Mouse (Mus musculus): ENCODE results near the gene Large1. TPM values are rescaled to one million over a fixed set of nuclear protein-coding genes. Genes with fewer than 3 reads are reported as not detected.
"Not testable (repeated sequence)": the region's sequence is repeated elsewhere in the genome, so short reads cannot be mapped to it uniquely, and the experiment has no call there.

Gene Large1
- total RNA-seq, 2 experiments from 2014 or later = 0.66 to 1.5 TPM

GRCm38 (mm10) chr8:73061410-73061809 lies 291.9 kb downstream of the Large1 start:
- ATAC-seq (replicated peaks; ENCODE audit: low FRiP score, low TSS enrichment, poor library complexity, severe bottlenecking) = no peak

DNA sequence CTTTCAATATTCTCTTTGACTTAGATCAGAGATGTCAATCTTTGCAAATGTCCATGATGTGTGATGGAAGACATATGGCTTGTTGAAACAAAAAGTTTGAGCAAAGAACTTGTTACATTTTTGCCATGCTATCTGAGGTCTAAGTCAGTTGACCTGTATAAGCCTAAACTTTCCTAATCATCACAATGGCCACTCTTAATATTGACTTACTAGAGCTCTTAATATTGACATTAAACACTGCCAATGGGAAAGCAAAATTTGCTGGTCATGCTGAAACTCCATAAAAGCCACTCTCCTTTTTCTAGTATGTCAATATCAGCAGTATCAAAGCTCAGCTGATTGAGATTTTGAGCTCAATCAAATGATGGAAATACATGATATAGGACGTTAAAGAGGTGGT lies 298.6 kb downstream of the Large1 start:
- ATAC-seq (replicated peaks; ENCODE audit: low FRiP score, low TSS enrichment, poor library complexity, severe bottlenecking) = no peak

- ATAC-seq (replicated peaks; ENCODE audit: low FRiP score, low TSS enrichment, poor library complexity, severe bottlenecking) = no peak
Observed at GRCm38 (mm10) chr8:73053878-73054277, 299.5 kb downstream of the Large1 start.

GRCm38 (mm10) chr8:73052414-73052813 lies 300.9 kb downstream of the Large1 start:
- no peak for ATAC-seq (replicated peaks; ENCODE audit: low FRiP score, low TSS enrichment, poor library complexity, severe bottlenecking)

GRCm38 (mm10) chr8:73048136-73048535 lies 305.2 kb downstream of the Large1 start:
- no peak for ATAC-seq (replicated peaks; ENCODE audit: low FRiP score, low TSS enrichment, poor library complexity, severe bottlenecking)

GRCm38 (mm10) chr8:73029787-73030186 lies 323.6 kb downstream of the Large1 start:
- ATAC-seq (replicated peaks; ENCODE audit: low FRiP score, low TSS enrichment, poor library complexity, severe bottlenecking) = no peak

DNA sequence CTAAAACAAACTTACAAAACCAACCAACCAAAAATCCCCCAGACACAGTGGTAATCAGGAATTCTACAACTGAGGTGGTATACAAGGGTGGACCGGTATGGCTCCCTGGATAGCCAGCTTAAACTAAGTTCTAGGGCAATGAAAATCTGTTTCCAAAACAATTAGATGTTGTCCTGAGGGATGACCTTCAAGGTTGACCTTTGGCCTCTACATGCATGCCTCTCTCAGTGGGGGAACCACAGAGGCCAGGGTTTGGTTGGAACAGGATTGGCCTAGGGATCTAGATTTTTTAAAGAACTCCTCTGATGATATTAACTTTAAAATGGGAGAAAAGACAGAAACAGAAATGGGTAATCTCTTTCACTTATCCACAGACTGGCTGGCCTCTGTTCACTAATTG lies 335.1 kb downstream of the Large1 start:
- no peak for ATAC-seq (replicated peaks; ENCODE audit: low FRiP score, low TSS enrichment, poor library complexity, severe bottlenecking)

- no peak for ATAC-seq (replicated peaks; ENCODE audit: low FRiP score, low TSS enrichment, poor library complexity, severe bottlenecking)
Observed at GRCm38 (mm10) chr8:73017601-73018000, 335.7 kb downstream of the Large1 start.

- ATAC-seq (replicated peaks; ENCODE audit: low FRiP score, low TSS enrichment, poor library complexity, severe bottlenecking) = no peak
Observed at GRCm38 (mm10) chr8:73016303-73016702, 337.0 kb downstream of the Large1 start.

GRCm38 (mm10) chr8:73007489-73007888 lies 345.9 kb downstream of the Large1 start:
- ATAC-seq (replicated peaks; ENCODE audit: low FRiP score, low TSS enrichment, poor library complexity, severe bottlenecking) = no peak

DNA sequence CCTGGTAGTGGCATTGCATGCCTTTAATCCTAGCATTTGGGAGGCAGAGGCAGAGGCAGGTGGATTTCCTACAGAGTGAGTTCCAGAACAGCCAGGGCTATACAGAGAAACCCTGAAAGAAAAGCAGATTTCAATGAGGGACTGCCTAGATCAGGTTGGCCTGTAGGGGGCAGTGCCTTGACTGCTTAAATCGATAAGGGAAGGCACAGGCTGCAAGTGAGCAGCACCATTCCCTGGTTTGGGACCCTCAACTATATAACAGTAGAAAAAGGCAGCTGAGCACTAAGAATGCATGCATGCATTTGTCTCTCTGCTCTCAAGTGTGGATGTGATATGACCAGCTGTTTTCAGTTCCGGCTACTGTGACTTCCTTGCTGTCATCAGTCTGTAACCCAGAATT lies 349.5 kb downstream of the Large1 start:
- no peak for ATAC-seq (replicated peaks; ENCODE audit: low FRiP score, low TSS enrichment, poor library complexity, severe bottlenecking)

DNA sequence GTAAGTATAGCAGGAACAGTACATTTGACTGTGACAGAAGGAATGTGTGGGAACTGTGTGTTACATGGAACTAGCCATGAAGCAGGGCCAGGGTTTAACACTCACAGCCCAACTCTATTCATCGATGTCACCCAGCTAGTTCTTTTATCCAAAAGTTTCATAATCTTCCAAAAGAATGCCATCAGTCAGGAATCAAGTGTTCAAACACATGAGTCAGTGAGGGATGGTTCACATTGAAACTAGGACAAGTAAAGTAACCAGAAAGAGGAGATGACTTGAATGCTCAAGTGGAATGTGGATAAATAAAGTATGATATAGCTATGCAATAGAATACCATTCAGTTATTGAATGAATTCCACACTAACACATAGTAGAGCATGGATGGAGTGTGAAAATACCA lies 359.5 kb downstream of the Large1 start:
- ATAC-seq (replicated peaks; ENCODE audit: low FRiP score, low TSS enrichment, poor library complexity, severe bottlenecking) = no peak

- no peak for ATAC-seq (replicated peaks; ENCODE audit: low FRiP score, low TSS enrichment, poor library complexity, severe bottlenecking)
Observed at GRCm38 (mm10) chr8:72990425-72990824, 362.9 kb downstream of the Large1 start.

DNA sequence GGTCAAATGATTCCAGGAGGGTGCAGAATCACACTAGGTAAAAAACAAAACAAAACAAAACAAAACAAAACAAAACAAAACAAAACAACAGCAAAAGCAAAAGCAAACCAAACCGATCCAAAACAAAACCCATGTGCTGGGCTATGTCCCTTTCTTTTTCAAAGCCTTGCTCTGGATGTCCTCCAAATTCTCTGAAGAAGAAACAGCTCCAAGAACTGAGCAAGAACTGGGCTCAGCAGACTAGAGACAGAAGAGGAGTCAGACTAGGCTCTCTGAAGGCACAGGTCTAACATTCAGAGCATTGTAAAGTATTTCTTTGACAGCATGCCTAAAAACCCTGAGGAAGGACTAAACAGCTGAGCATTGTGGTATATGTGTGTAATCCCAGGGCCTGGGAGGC lies 370.5 kb downstream of the Large1 start:
- ATAC-seq (replicated peaks; ENCODE audit: low FRiP score, low TSS enrichment, poor library complexity, severe bottlenecking) = no peak

- ATAC-seq (replicated peaks; ENCODE audit: low FRiP score, low TSS enrichment, poor library complexity, severe bottlenecking) = no peak
Observed at GRCm38 (mm10) chr8:72955074-72955473, 398.3 kb downstream of the Large1 start.

DNA sequence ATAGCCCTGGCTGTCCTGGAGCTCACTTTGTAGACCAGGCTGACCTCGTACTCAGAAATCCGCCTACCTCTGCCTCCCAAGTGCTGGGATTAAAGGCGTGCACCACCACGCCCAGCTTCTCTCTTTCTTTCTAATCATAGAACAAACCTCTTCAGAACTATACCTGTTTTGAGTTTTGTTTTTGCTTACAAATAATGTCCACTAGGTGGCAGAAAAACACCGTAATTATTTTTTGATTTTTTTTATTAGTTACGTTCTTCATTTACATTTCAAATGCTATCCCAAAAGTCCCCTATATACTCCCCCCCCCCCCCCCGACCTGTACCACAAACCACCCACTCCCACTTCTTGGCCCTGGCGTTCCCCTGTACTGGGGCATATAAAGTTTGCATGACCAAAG lies 411.9 kb downstream of the Large1 start:
- ATAC-seq (replicated peaks; ENCODE audit: low FRiP score, low TSS enrichment, poor library complexity, severe bottlenecking) = not testable (repeated sequence)

GRCm38 (mm10) chr8:72919182-72919902 lies 434.0 kb downstream of the Large1 start:
- no peak for ATAC-seq (replicated peaks; ENCODE audit: low FRiP score, low TSS enrichment, poor library complexity, severe bottlenecking)

DNA sequence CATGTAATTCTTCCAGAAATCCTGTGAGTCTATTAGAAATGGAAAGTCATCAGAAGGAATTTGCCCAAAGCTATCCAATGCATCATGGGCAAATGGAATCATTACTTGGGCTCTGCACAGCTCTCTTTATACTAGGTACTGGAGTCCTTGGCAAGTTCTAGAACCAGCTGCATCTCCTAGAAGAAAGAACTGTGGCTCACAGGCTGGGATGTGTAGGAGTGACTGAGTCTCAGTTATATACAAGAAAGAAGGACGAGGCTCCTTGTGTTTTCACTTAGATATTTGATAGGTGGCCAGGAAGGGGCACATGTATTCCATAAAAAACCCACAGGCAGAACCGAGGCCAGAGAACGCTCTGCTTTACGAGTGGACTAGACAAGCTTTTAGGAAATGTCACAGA lies 447.8 kb downstream of the Large1 start:
- ATAC-seq (replicated peaks; ENCODE audit: low FRiP score, low TSS enrichment, poor library complexity, severe bottlenecking) = no peak

DNA sequence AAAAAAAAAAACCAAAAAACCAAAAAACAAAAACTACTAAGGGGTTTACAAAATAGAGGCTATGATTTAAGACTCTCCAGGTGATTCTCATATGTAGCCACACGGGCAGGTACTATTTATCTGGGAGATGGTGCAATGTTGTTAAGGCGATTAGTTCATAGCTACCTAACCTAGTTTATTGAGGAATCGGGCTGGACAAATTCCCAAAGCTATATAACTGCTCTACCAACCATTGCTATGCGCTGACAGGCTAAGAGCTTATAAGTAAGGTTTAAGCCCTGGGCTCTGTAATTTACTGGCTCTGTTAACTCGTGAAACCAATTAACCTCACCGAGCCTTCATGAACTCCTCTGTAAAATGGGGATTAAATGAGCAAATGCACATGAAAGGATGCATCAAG lies 451.7 kb downstream of the Large1 start:
- ATAC-seq (replicated peaks; ENCODE audit: low FRiP score, low TSS enrichment, poor library complexity, severe bottlenecking) = no peak

- ATAC-seq (replicated peaks; ENCODE audit: low FRiP score, low TSS enrichment, poor library complexity, severe bottlenecking) = no peak
Observed at GRCm38 (mm10) chr8:72899321-72899720, 454.0 kb downstream of the Large1 start.

GRCm38 (mm10) chr8:72883033-72883432 lies 470.3 kb downstream of the Large1 start:
- ATAC-seq (replicated peaks; ENCODE audit: low FRiP score, low TSS enrichment, poor library complexity, severe bottlenecking) = no peak

DNA sequence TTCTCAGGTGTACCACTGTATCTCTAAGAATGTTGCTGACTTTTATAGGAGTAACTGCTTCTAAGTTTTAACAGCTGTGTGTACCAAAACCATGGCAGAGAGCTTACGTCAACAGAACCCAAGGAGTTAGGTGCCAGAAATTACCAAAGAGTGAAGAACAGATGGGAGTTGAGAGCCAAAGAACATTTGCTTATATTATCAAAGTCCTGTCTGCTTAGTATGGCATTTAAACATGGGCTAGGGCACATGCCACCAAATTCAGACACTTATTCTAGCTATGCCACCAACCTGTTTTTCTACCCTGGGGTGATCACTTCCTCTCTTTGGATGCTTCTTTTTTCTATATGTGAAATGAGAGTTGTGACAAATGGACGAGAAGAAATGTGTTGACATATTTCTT lies 479.9 kb downstream of the Large1 start:
- no peak for ATAC-seq (replicated peaks; ENCODE audit: low FRiP score, low TSS enrichment, poor library complexity, severe bottlenecking)

Data from megakaryocyte-erythroid progenitor cell, adult 5-6 weeks (primary cell).